Mouse (Mus musculus) ES-E14 (cell line): ENCODE measurements around the gene Cpn2.

Experiments used
- CHD2 ChIP-seq: IDR thresholded peaks from 2 replicates; pipeline ENCODE4 v1.6.1; 2014; ENCODE audit warnings: mild to moderate bottlenecking, low read depth, low read length, inconsistent platforms
- HCFC1 ChIP-seq: IDR thresholded peaks from 2 replicates; pipeline ENCODE4 v1.6.1; 2012; ENCODE audit warnings: low read length, inconsistent platforms, borderline replicate concordance; ENCODE audit not compliant: insufficient read depth
- MAFK ChIP-seq: IDR thresholded peaks from 2 replicates; pipeline ENCODE4 v1.6.1; 2014; ENCODE audit warnings: mild to moderate bottlenecking, low read depth, low read length, inconsistent platforms; ENCODE audit not compliant: insufficient read depth
- ZC3H11A ChIP-seq: IDR thresholded peaks from 2 replicates; pipeline ENCODE4 v1.6.1; 2012; ENCODE audit warnings: low read depth, mild to moderate bottlenecking, inconsistent platforms, low read length, borderline replicate concordance
- ZNF384 ChIP-seq: IDR thresholded peaks from 2 replicates; pipeline ENCODE4 v1.6.1; 2012; ENCODE audit warnings: low read depth, low read length, inconsistent platforms

DNA sequence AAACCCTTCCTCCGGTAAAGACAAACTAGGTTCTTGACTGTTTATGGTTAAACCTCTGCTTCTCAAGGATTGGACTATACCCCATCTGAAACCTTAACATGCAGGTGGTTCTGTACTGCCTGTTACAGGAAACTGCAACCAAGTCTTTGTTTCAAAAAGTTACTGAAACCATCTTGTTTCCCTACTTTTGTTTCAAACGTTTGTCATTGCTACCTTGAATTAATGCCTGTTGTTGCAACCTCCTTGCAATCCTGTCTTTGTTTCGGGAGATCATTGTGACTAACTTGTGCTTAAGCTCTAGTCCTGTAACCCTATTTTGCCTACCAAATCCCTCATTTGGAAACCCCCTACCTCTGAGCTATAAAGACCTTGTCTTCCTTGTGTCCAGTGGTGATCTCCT, 55.3 kb downstream of the Cpn2 start:
- no peak for TF ChIP-seq ZC3H11A
- TF ChIP-seq MAFK: no peak
- TF ChIP-seq ZNF384: no peak
- TF ChIP-seq HCFC1: no peak
- no peak for TF ChIP-seq CHD2
